Mouse (Mus musculus) common myeloid progenitor, adult 5-6 weeks (primary cell): Measurements from ENCODE around the gene Ociad2. TPM values are rescaled to one million over a fixed set of nuclear protein-coding genes. Genes with fewer than 3 reads are reported as not detected.
A peak's percentile ranks its signal among the peaks of the same experiment; 100 is the strongest.

ENCODE experiments used
- ATAC-seq: replicated peaks from 2 replicates; pipeline ENCODE4 v1.8.0; 2016; ENCODE audit warnings: low read depth, mild to moderate bottlenecking, moderate TSS enrichment, inconsistent platforms; ENCODE audit not compliant: poor library complexity, severe bottlenecking
- total RNA-seq: library from RNA; stranded (forward); fragments of 200-1000, 187-1606 nt; gene quantifications from 2 replicates; pipeline ENCODE4 v1.2.3, GENCODE M21; 2017

Gene Ociad2
- total RNA-seq, 1 experiment from 2014 or later = 8.9 TPM

- no peak for ATAC-seq
Observed at GRCm38 (mm10) chr5:73310401-73310800, 30.4 kb downstream of the Ociad2 start.

- no peak for ATAC-seq
Observed at GRCm38 (mm10) chr5:73309496-73309895, 31.3 kb downstream of the Ociad2 start.

- ATAC-seq = no peak
Observed at GRCm38 (mm10) chr5:73307297-73307696, 33.5 kb downstream of the Ociad2 start.

- no peak for ATAC-seq
Observed at GRCm38 (mm10) chr5:73306486-73306885, 34.3 kb downstream of the Ociad2 start.

GRCm38 (mm10) chr5:73304507-73304906 is 36.3 kb downstream of the Ociad2 start:
- no peak for ATAC-seq

- ATAC-seq = no peak
Observed at GRCm38 (mm10) chr5:73301601-73302307, 39.1 kb downstream of the Ociad2 start.

GRCm38 (mm10) chr5:73295916-73296315 is 44.9 kb downstream of the Ociad2 start:
- no peak for ATAC-seq

GRCm38 (mm10) chr5:73295016-73295415 is 45.8 kb downstream of the Ociad2 start:
- no peak for ATAC-seq

- ATAC-seq = no peak
Observed at GRCm38 (mm10) chr5:73293458-73293827, 47.4 kb downstream of the Ociad2 start.

GRCm38 (mm10) chr5:73292502-73293457 is 48.0 kb downstream of the Ociad2 start, which contains the start of gene Ociad1:
Gene Ociad1, plus strand, starts transcription at chr5:73292784.
- peak; percentile 94 for ATAC-seq

GRCm38 (mm10) chr5:73289900-73290299 is 50.9 kb downstream of the Ociad2 start:
- ATAC-seq = no peak

GRCm38 (mm10) chr5:73286603-73287002 is 54.2 kb downstream of the Ociad2 start:
- ATAC-seq = peak; percentile 60

GRCm38 (mm10) chr5:73285470-73285978 is 55.3 kb downstream of the Ociad2 start:
- ATAC-seq = no peak

- ATAC-seq = no peak
Observed at GRCm38 (mm10) chr5:73284046-73284445, 56.8 kb downstream of the Ociad2 start.

GRCm38 (mm10) chr5:73280567-73280850 is 60.3 kb downstream of the Ociad2 start:
- no peak for ATAC-seq

GRCm38 (mm10) chr5:73279732-73280566 is 60.9 kb downstream of the Ociad2 start:
- no peak for ATAC-seq

GRCm38 (mm10) chr5:73279190-73279589 is 61.6 kb downstream of the Ociad2 start:
- no peak for ATAC-seq

GRCm38 (mm10) chr5:73274941-73275340 is 65.9 kb downstream of the Ociad2 start:
- no peak for ATAC-seq

GRCm38 (mm10) chr5:73273171-73273570 is 67.7 kb downstream of the Ociad2 start:
- no peak for ATAC-seq
